Mouse (Mus musculus) CH12.LX (cell line): ENCODE measurements around the gene Acvr1. TPM values are rescaled to one million over a fixed set of nuclear protein-coding genes. Genes with fewer than 3 reads are reported as not detected.

Experiments used
- DNase-seq: peaks from one replicate; pipeline ENCODE4 v3.0.0-alpha.2; 2013; ENCODE audit errors: extremely low read depth
- H3K27ac ChIP-seq: 2 replicates; pipeline ENCODE4 v1.5.1; 2012; ENCODE audit warnings: low read depth, mild to moderate bottlenecking, control low read depth, moderate library complexity; ENCODE audit not compliant: insufficient read depth
- H3K27me3 ChIP-seq: replicated peaks from 2 replicates; pipeline ENCODE3; 2012; ENCODE audit warnings: inconsistent platforms
- H3K36me3 ChIP-seq, 2 experiments: replicated peaks in 1 of 2; 2 replicates each; pipeline versions ENCODE3 to v1.6.1; 2012; ENCODE audit warnings: inconsistent platforms in 1 of 2, low read length in 1 of 2, mild to moderate bottlenecking in 1 of 2, mixed read lengths in 1 of 2, moderate library complexity in 1 of 2; ENCODE audit not compliant: control insufficient read depth in 1 of 2, insufficient read depth in 1 of 2
- H3K4me1 ChIP-seq, 2 experiments: 2 replicates each; pipeline ENCODE4 v1.6.1; 2012; ENCODE audit warnings: inconsistent platforms in 1 of 2, moderate library complexity in 1 of 2; ENCODE audit not compliant: insufficient read depth in 2 of 2, control insufficient read depth in 1 of 2
- H3K4me2 ChIP-seq: 2 replicates; pipeline ENCODE4 v1.6.1; 2012; ENCODE audit warnings: low read depth, mild to moderate bottlenecking, control low read depth; ENCODE audit not compliant: poor library complexity, insufficient read depth, severe bottlenecking
- H3K4me3 ChIP-seq, 3 experiments: fragments of 150-350 bp in 1 of 3; sonication (generic) in 1 of 3; replicated peaks in 1 of 3; 2 replicates each; pipeline versions ENCODE3 to v1.5.1; 2011 to 2012; ENCODE audit warnings: low read depth in 2 of 3, low read length in 2 of 3, mild to moderate bottlenecking in 2 of 3, moderate library complexity in 2 of 3, control low read depth in 1 of 3, improper control_type of control experiment in 1 of 3, inconsistent platforms in 1 of 3, mixed read lengths in 1 of 3; ENCODE audit not compliant: poor library complexity in 1 of 3
- H3K79me2 ChIP-seq: replicated peaks from 2 replicates; pipeline ENCODE4 v1.6.1; 2012; ENCODE audit warnings: mild to moderate bottlenecking, moderate library complexity; ENCODE audit not compliant: control insufficient read depth, poor library complexity, insufficient read depth, severe bottlenecking; ENCODE audit errors: extremely low read depth
- H3K9ac ChIP-seq: 2 replicates; pipeline ENCODE4 v1.6.1; 2012; ENCODE audit warnings: low read depth, mild to moderate bottlenecking, control low read depth, moderate library complexity; ENCODE audit not compliant: insufficient read depth
- H3K9me3 ChIP-seq: replicated peaks from 2 replicates; pipeline ENCODE3; 2012; ENCODE audit warnings: low read length, inconsistent platforms, mixed read lengths
- HCFC1 ChIP-seq: IDR thresholded peaks from 2 replicates; pipeline ENCODE4 v1.6.1; 2012; ENCODE audit warnings: low read depth, mild to moderate bottlenecking, inconsistent platforms, low read length, improper control_type of control experiment
- JUN ChIP-seq: IDR thresholded peaks from 2 replicates; pipeline ENCODE4 v1.6.1; 2011; ENCODE audit warnings: low read depth, mild to moderate bottlenecking, low read length, improper control_type of control experiment, moderate library complexity; ENCODE audit not compliant: insufficient read depth
- JUND ChIP-seq: conservative IDR thresholded peaks from 2 replicates; pipeline ENCODE4 v1.6.1; 2011; ENCODE audit warnings: low read depth, low read length, improper control_type of control experiment
- MAZ ChIP-seq: IDR thresholded peaks from 2 replicates; pipeline ENCODE4 v1.6.1; 2012; ENCODE audit warnings: low read depth, mild to moderate bottlenecking, inconsistent platforms, low read length, improper control_type of control experiment, moderate library complexity
- MXI1 ChIP-seq: IDR thresholded peaks from 2 replicates; pipeline ENCODE4 v1.6.1; 2011; ENCODE audit warnings: mild to moderate bottlenecking, low read depth, low read length, improper control_type of control experiment
- MYC ChIP-seq: IDR thresholded peaks from 2 replicates; pipeline ENCODE4 v1.6.1; 2011; ENCODE audit warnings: low read depth, mild to moderate bottlenecking, improper control_type of control experiment, low read length
- NRF1 ChIP-seq: IDR thresholded peaks from 2 replicates; pipeline ENCODE4 v1.6.1; 2014; ENCODE audit warnings: low read depth, mild to moderate bottlenecking, inconsistent platforms, low read length, improper control_type of control experiment, moderate library complexity
- PAX5 ChIP-seq: IDR thresholded peaks from 2 replicates; pipeline ENCODE4 v1.6.1; 2012; ENCODE audit warnings: low read length, inconsistent platforms, mixed read lengths
- RAD21 ChIP-seq: IDR thresholded peaks from 2 replicates; pipeline ENCODE4 v1.6.1; 2011; ENCODE audit warnings: low read depth, mild to moderate bottlenecking, low read length, improper control_type of control experiment, moderate library complexity
- SIN3A ChIP-seq: IDR thresholded peaks from 2 replicates; pipeline ENCODE4 v1.6.1; 2012; ENCODE audit warnings: low read length, improper control_type of control experiment, inconsistent platforms
- SMC3 ChIP-seq: IDR thresholded peaks from 2 replicates; pipeline ENCODE4 v1.6.1; 2011; ENCODE audit warnings: low read depth, low read length, improper control_type of control experiment
- UBTF ChIP-seq: IDR thresholded peaks from 2 replicates; pipeline ENCODE4 v1.6.1; 2012; ENCODE audit warnings: low read depth, mild to moderate bottlenecking, inconsistent platforms, low read length, improper control_type of control experiment, moderate library complexity
- USF1 ChIP-seq: IDR thresholded peaks from 2 replicates; pipeline ENCODE4 v1.6.1; 2014; ENCODE audit warnings: low read depth, mild to moderate bottlenecking, inconsistent platforms, low read length, improper control_type of control experiment
- ZKSCAN1 ChIP-seq: IDR thresholded peaks from 2 replicates; pipeline ENCODE4 v1.6.1; 2012; ENCODE audit warnings: low read depth, inconsistent platforms, low read length, improper control_type of control experiment, borderline replicate concordance
- dilution Hi-C: fragments of 300-500 bp; cut with MboI; formaldehyde crosslinking; loops from 2 replicates; pipeline ENCODE4 v1.14.3; 2020; ENCODE audit warnings: low sequenced_read_pairs; ENCODE audit not compliant: extremely low pct_unique_long_range_greater_than_20kb, extremely low pct_ligation_motif_present
- in situ Hi-C: fragments of 300-500 bp; cut with MboI; formaldehyde crosslinking; loops from 3 replicates; pipeline ENCODE4 v1.14.3; 2019; ENCODE audit warnings: low sequenced_read_pairs, low pct_ligation_motif_present, low pct_unique_long_range_greater_than_20kb, mixed read lengths
- polyA plus RNA-seq: library from polyadenylated mRNA; unstranded; fragments of >175 nt; gene quantifications from 2 replicates; pipeline ENCODE4 v1.2.1, GENCODE M21; 2012; ENCODE audit warnings: low read depth; ENCODE audit not compliant: insufficient read length
- total RNA-seq, 2 experiments: library from RNA; depleted of rRNA; stranded (reverse); fragments of 300-350 nt in 1 of 2; fragments of >200 nt in 1 of 2; gene quantifications; 2 replicates each; pipeline ENCODE4 v1.2.3; 2012 to 2014

Acvr1 gene
- total and polyA plus RNA-seq, 3 experiments = not detected

GRCm38 (mm10) chr2:58380020-58380419 is 186.9 kb downstream of the Acvr1 start:
- DNase-seq = no peak
- dilution Hi-C loops (no loop called here), in situ Hi-C loops (no loop called here)
- Histone ChIP-seq H3K4me1 (no peaks in the 10 kb centered on the region), H3K27me3 (no peaks in the 10 kb centered on the region), H3K4me2 (no peak overlapping the region), H3K9me3 (no peaks in the 10 kb centered on the region), H3K9ac (no peak overlapping the region), H3K36me3 (no peaks in the 10 kb centered on the region), H3K27ac (no peak overlapping the region), H3K4me3 (no peak overlapping the region), H3K79me2 (no peaks in the 10 kb centered on the region)
- TF ChIP-seq JUN (no peak), UBTF (no peak), RAD21 (no peak), ZKSCAN1 (no peak), MAZ (no peak)

DNA sequence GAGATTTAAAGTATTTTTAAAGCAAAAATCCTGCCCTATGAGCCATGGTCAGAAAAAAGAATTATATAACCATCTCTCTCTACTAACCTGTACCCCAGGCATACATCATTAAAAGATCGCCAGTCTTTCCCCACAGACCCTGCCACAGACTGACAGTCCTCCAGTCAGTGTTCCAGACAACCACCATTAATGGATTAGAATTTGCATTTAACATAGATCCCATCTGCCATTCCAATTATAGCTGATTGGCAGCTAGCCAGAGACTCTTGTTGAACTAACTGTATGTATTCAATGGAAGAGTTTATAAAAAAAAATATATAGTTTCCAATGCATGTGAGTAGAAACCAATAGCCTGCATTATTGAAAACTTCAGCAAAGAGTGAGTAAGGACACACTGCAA is 187.5 kb downstream of the Acvr1 start:
- H3K27ac ChIP-seq = no peak overlapping the region
- dilution Hi-C loops = no loop called here
- no peak overlapping the region for H3K4me2 ChIP-seq
- H3K4me3 ChIP-seq = no peak overlapping the region
- no peaks in the 10 kb centered on the region for H3K4me1 ChIP-seq
- H3K79me2 ChIP-seq = no peaks in the 10 kb centered on the region
- no peak overlapping the region for H3K9ac ChIP-seq
- no peak for TF ChIP-seq MYC
- TF ChIP-seq JUND = no peak
- no peak for TF ChIP-seq MXI1
- TF ChIP-seq SIN3A = no peak
- no peak for TF ChIP-seq NRF1
- TF ChIP-seq SMC3 = no peak
- TF ChIP-seq HCFC1 = no peak
- no peak for TF ChIP-seq UBTF
- no peak for TF ChIP-seq PAX5
- TF ChIP-seq USF1 = no peak
- TF ChIP-seq, all 38 proteins: peak for 0
- Histone ChIP-seq H3K9me3 (no peaks in the 10 kb centered on the region), H3K36me3 (no peaks in the 10 kb centered on the region), H3K27me3 (no peaks in the 10 kb centered on the region)
- DNase-seq = no peak
- in situ Hi-C loops = no loop called here
